Mouse (Mus musculus) lung, embryonic 14.5 days (tissue): ENCODE measurements at regions not wholly inside any gene's neighbourhood (a gene's known extent, or its start where the extent isn't known, plus 50 kb on each side); places are given as distances from the start of the nearest gene placed in this dataset.

Experiments used
- ATAC-seq: fragments of 200-750 bp; cut with Nextera tagmentation; 2 replicates; pipeline ENCODE4 v1.8.0; 2017; ENCODE audit warnings: mild to moderate bottlenecking, moderate TSS enrichment, moderate library complexity; ENCODE audit not compliant: insufficient read depth
- DNase-seq: peaks from one replicate; pipeline ENCODE4 v3.0.0-alpha.2; 2015
- H3K27ac ChIP-seq: fragments of 300-500 bp; sonication (generic); 2 replicates; pipeline ENCODE4 v1.5.1; 2014; ENCODE audit warnings: low read depth, mild to moderate bottlenecking, moderate library complexity
- H3K27me3 ChIP-seq: fragments of 300-500 bp; sonication (generic); 2 replicates; pipeline ENCODE4 v1.6.1; 2014; ENCODE audit warnings: low read length, control low read depth; ENCODE audit not compliant: insufficient read depth
- H3K36me3 ChIP-seq: fragments of 300-500 bp; sonication (generic); 2 replicates; pipeline ENCODE4 v1.6.1; 2014; ENCODE audit warnings: control low read depth; ENCODE audit not compliant: insufficient read depth
- H3K4me1 ChIP-seq: fragments of 300-500 bp; sonication (generic); 2 replicates; pipeline ENCODE4 v1.6.1; 2014; ENCODE audit warnings: antibody characterized with exemption, control low read depth; ENCODE audit not compliant: insufficient read depth
- H3K4me2 ChIP-seq: fragments of 300-500 bp; sonication (generic); 2 replicates; pipeline ENCODE4 v1.6.1; 2014; ENCODE audit warnings: mild to moderate bottlenecking
- H3K4me3 ChIP-seq: fragments of 300-500 bp; sonication (generic); 2 replicates; pipeline ENCODE4 v1.5.1; 2014; ENCODE audit warnings: low read depth, low read length
- H3K9ac ChIP-seq: fragments of 300-500 bp; sonication (generic); 2 replicates; pipeline ENCODE4 v1.6.1; 2014
- H3K9me3 ChIP-seq: fragments of 300-500 bp; sonication (generic); 2 replicates; pipeline ENCODE4 v1.6.1; 2016; ENCODE audit warnings: low read depth, low read length, control low read depth
- CTCF ChIP-seq: IDR thresholded peaks from 2 replicates; pipeline ENCODE4 v1.5.1; 2016; ENCODE audit warnings: antibody characterized with exemption, low read depth
- WGBS: fragments of 180-500 bp; shearing (Covaris S2); extraction: QIAGEN DNeasy Blood & Tissue Kit; methylation state at CpG from one replicate; pipeline ENCODE4 v1.1.7; 2014; 5-methylcytosine and 5-hydroxymethylcytosine counted together

DNA sequence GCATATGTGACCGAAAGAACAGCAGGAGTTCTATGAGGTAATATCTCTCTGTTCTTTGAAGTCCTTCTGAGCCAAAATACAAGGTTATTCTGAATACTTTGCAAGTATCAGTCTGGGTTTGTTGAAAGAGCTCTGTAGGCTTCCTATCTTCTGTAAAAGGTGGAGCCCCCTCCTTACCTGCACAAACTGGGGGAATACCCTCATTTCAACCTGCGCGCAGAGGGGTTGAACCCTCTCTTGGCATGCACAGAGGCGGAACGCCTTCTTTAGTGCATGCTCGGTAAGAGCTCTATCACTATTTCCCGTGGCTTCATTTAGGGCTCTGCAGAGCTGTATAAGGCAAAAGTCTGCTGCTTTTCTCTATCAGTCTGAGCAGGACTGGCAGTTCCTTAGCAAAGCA lies 113.0 kb upstream of the Klf3 start:
- Histone ChIP-seq H3K9ac (no peak overlapping the region), H3K9me3 (no peaks in the 10 kb centered on the region), H3K4me2 (no peak overlapping the region), H3K27me3 (no peaks in the 10 kb centered on the region), H3K27ac (no peak overlapping the region), H3K4me3 (no peak overlapping the region), H3K4me1 (no peaks in the 10 kb centered on the region), H3K36me3 (no peaks in the 10 kb centered on the region)
- WGBS = 81% methylated on average over 7 of the region's 7 CpGs
- DNase-seq (no peak), ATAC-seq (no peak)
- no peak for TF ChIP-seq CTCF

- TF ChIP-seq CTCF = no peak
- H3K9ac ChIP-seq = no peak overlapping the region
- no peak for ATAC-seq
- H3K4me2 ChIP-seq = no peak overlapping the region
- no peak overlapping the region for H3K27ac ChIP-seq
- no peak overlapping the region for H3K4me3 ChIP-seq
- H3K27me3 ChIP-seq = no peaks in the 10 kb centered on the region
- no peak for DNase-seq
- no peaks in the 10 kb centered on the region for H3K36me3 ChIP-seq
- H3K9me3 ChIP-seq = no peaks in the 10 kb centered on the region
- 90% methylated on average over 8 of the region's 8 CpGs for WGBS
- H3K4me1 ChIP-seq = no peaks in the 10 kb centered on the region
Observed at GRCm38 (mm10) chr5:64691406-64692100, 111.6 kb upstream of the Klf3 start.

DNA sequence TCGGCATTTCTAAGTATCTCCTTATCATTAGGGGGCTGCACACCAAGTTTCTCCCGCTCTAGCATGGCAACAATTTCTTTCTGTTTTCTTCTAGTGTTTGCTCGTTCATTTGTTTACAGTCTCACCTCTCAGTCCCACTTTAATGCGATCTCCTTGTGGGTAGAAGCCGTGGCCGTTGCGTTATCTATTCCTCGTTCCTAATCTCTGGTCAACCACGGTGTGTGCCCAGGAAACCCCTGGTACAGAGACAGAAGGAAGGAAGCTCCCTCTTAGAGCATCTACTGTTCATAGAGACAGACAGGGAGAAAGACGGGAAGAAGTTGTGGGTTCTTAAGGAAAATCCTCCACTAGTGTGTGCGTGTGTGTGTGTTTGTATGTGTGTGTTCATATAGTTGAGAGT lies 110.9 kb upstream of the Klf3 start:
- no peak for TF ChIP-seq CTCF
- WGBS = 74% methylated on average over 11 of the region's 11 CpGs
- H3K4me1 ChIP-seq = no peaks in the 10 kb centered on the region
- no peak for DNase-seq
- no peaks in the 10 kb centered on the region for H3K9me3 ChIP-seq
- no peak overlapping the region for H3K9ac ChIP-seq
- H3K27me3 ChIP-seq = no peaks in the 10 kb centered on the region
- H3K27ac ChIP-seq = no peak overlapping the region
- ATAC-seq = no peak
- no peak overlapping the region for H3K4me2 ChIP-seq
- H3K36me3 ChIP-seq = no peaks in the 10 kb centered on the region
- H3K4me3 ChIP-seq = no peak overlapping the region

DNA sequence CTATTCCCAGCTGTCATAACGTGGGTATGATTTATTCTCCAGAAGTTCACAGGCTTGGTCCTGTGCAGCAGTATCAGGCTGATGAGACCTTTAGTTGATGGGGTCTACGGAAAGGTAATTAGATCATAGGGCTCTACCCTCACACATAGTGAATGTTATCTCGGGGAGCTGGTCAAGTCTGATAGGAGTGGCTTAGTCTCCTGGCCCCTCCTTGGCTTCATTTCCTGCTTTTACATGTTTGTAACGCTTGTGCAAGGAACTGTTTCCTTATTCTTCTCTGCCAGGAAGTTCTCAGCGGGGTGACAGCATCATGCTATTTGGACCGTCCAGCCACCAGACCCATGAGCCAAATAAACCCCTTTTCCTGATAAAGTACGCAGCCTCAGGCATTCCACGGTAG lies 109.6 kb upstream of the Klf3 start:
- no peaks in the 10 kb centered on the region for H3K36me3 ChIP-seq
- DNase-seq (no peak), ATAC-seq (no peak)
- H3K9ac ChIP-seq = no peak overlapping the region
- no peaks in the 10 kb centered on the region for H3K9me3 ChIP-seq
- WGBS = 69% methylated on average over 8 of the region's 8 CpGs
- no peak overlapping the region for H3K4me2 ChIP-seq
- no peak overlapping the region for H3K4me3 ChIP-seq
- H3K27me3 ChIP-seq = no peaks in the 10 kb centered on the region
- H3K4me1 ChIP-seq = no peaks in the 10 kb centered on the region
- TF ChIP-seq CTCF = no peak
- no peak overlapping the region for H3K27ac ChIP-seq

- TF ChIP-seq CTCF = no peak
- H3K9me3 ChIP-seq = no peaks in the 10 kb centered on the region
- H3K4me2 ChIP-seq = no peak overlapping the region
- DNase-seq (no peak), ATAC-seq (no peak)
- no peaks in the 10 kb centered on the region for H3K27me3 ChIP-seq
- no peak overlapping the region for H3K4me3 ChIP-seq
- no peaks in the 10 kb centered on the region for H3K36me3 ChIP-seq
- no peak overlapping the region for H3K9ac ChIP-seq
- 0 out of 2 replicates have a peak, but pooled peaks cover 4% of the 10 kb centered on the region for H3K4me1 ChIP-seq
- WGBS = 85% methylated on average over 8 of the region's 8 CpGs
- no peak overlapping the region for H3K27ac ChIP-seq
Observed at GRCm38 (mm10) chr5:64694606-64695005, 108.6 kb upstream of the Klf3 start.

- WGBS = 85% methylated on average over 14 of the region's 14 CpGs
- H3K9me3 ChIP-seq = no peaks in the 10 kb centered on the region
- no peak for ATAC-seq
- peaks cover 7% of the 10 kb centered on the region for H3K4me1 ChIP-seq
- no peak overlapping the region for H3K9ac ChIP-seq
- H3K27me3 ChIP-seq = no peaks in the 10 kb centered on the region
- no peak overlapping the region for H3K4me3 ChIP-seq
- TF ChIP-seq CTCF = no peak
- no peak for DNase-seq
- H3K36me3 ChIP-seq = no peaks in the 10 kb centered on the region
- H3K4me2 ChIP-seq = no peak overlapping the region
- H3K27ac ChIP-seq = no peak overlapping the region
Observed at GRCm38 (mm10) chr5:64696099-64696498, 107.1 kb upstream of the Klf3 start.

GRCm38 (mm10) chr5:64697466-64697865 lies 105.7 kb upstream of the Klf3 start:
- no peak for DNase-seq
- no peaks in the 10 kb centered on the region for H3K27me3 ChIP-seq
- TF ChIP-seq CTCF = no peak
- no peaks in the 10 kb centered on the region for H3K9me3 ChIP-seq
- no peak overlapping the region for H3K9ac ChIP-seq
- H3K4me3 ChIP-seq = no peak overlapping the region
- WGBS = 88% methylated on average over 5 of the region's 5 CpGs
- H3K27ac ChIP-seq = no peak overlapping the region
- H3K4me1 ChIP-seq = peaks cover 17% of the 10 kb centered on the region
- no peaks in the 10 kb centered on the region for H3K36me3 ChIP-seq
- ATAC-seq = no peak
- no peak overlapping the region for H3K4me2 ChIP-seq
